Mouse (Mus musculus): ENCODE measurements around the gene Map4. TPM values are rescaled to one million over a fixed set of nuclear protein-coding genes. Genes with fewer than 3 reads are reported as not detected.

Map4 gene
- polyA plus RNA-seq (2015; fragmentation: Illumina TruSeq; extraction: RNeasy Lipid Tissue Mini Kit (QIAGEN cat#74804); ENCODE audit: insufficient read depth, low replicate concordance), result 71.3 TPM

DNA sequence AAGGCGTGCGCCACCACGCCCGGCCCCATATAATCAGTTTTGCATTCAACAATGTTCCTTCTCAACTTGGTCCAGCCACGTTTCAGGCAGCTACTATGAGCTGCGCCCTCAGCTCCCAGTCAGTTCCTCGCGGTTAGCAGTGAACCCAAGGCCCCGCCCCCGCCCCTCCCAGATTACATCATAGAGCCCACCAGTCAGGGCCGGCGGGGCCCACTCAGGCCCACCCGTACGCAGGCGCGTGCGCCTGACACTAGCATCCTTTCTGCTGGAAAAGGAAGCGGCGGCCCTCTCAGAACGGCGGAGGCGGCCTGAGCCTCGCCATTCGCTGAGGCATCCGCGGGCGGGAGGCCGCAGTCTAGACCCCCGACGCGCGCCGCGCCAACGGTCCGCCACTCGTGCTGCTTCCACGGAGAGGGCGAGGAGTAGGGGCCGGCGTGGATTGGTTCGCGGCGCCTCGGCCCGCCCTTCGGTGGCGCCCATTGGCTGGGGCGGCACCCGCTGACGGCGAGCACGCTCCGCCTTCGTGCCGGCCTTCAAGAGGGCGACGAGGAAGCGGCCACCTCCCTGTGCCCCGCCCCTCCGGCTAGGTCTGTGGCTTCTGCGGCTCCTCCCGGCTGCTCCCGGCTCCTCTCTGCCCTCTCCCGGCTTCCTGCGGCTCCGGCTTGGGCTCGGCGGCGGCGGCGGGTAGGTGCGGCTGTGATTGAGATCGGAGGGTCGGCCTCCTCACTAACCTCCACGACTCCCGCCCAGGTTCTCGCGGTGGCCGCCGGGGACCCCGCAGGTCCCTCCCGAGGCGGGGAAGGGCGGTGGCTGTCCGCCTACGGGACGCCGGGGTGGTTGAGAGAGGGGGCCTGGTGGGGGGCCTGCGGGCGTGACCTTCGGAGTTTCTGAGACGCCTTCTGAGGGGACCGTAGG is at the start of gene Map4:
Map4 (plus strand) TSS at position 204 of the 915 bp plus-strand sequence.

DNA sequence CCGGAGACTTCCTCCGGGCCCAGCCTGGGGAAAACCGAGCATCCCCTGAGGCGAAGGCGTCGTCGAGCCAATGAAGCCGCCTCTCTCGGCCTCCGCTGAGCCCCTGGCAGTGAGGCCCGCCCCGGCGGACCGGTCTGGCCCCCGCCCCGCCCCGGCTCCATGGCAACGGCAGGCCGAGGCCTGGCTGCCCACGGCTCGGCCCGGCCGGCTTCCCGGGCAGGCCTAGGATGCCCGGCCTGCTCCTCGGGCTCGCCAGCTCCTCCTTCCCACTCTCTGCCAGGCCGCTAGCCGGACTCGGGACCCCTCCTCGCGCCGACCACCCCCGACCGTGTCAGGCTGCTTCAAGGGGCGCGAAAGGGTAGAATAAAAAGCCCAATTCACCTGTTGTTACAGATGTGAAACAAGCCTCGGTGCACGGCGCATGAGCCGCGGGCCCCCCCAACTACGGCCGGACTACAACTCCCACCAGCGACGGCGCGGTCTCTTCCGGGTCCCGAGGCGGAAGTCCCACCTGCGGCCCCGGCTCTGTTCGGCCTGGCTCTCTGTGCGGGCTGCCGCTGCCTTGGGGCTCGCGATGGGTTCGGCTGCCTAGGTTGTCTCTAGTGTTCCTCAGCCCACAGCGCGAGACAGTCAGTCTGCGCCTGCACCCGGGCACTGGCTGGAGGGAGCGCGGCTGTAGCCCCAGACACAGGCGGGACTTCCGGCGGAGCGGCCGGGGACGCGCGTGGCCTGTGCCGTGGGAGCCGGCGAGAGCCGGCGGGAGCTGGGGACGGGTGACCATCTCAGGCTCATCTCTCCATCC is 185.9 kb downstream of the Map4 start, which contains the start of gene Smarcc1:
Smarcc1 (plus strand) TSS at position 732 of the 802 bp plus-strand sequence.

GRCm38 (mm10) chr9:110117779-110118139 is 186.5 kb downstream of the Map4 start, which contains the start of gene Dhx30:
Gene Dhx30 (minus strand): TSS chr9:110117830.

Other genes starting within 250 kb of the Map4 start
- gene Fbxw18, start 228.8 kb upstream of the Map4 start, polyA plus RNA-seq (2015; fragmentation: Illumina TruSeq; extraction: RNeasy Lipid Tissue Mini Kit (QIAGEN cat#74804); ENCODE audit: insufficient read depth, low replicate concordance), result 0.15 TPM
- not detected for gene Fbxw26, start 185.4 kb upstream of the Map4 start, polyA plus RNA-seq (2015; fragmentation: Illumina TruSeq; extraction: RNeasy Lipid Tissue Mini Kit (QIAGEN cat#74804); ENCODE audit: insufficient read depth, low replicate concordance)
- gene Fbxw27, start 140.8 kb upstream of the Map4 start, polyA plus RNA-seq (2015; fragmentation: Illumina TruSeq; extraction: RNeasy Lipid Tissue Mini Kit (QIAGEN cat#74804); ENCODE audit: insufficient read depth, low replicate concordance), result not detected
- gene Spink8, start 119.2 kb upstream of the Map4 start, polyA plus RNA-seq (2015; fragmentation: Illumina TruSeq; extraction: RNeasy Lipid Tissue Mini Kit (QIAGEN cat#74804); ENCODE audit: insufficient read depth, low replicate concordance), result not detected
- 13.1 TPM for gene Nme6, start 98.7 kb upstream of the Map4 start, polyA plus RNA-seq (2015; fragmentation: Illumina TruSeq; extraction: RNeasy Lipid Tissue Mini Kit (QIAGEN cat#74804); ENCODE audit: insufficient read depth, low replicate concordance)
- gene Camp, start 81.8 kb upstream of the Map4 start, polyA plus RNA-seq (2015; fragmentation: Illumina TruSeq; extraction: RNeasy Lipid Tissue Mini Kit (QIAGEN cat#74804); ENCODE audit: insufficient read depth, low replicate concordance), result 4.7 TPM
- 16.1 TPM for gene Cdc25a, start 55.9 kb upstream of the Map4 start, polyA plus RNA-seq (2015; fragmentation: Illumina TruSeq; extraction: RNeasy Lipid Tissue Mini Kit (QIAGEN cat#74804); ENCODE audit: insufficient read depth, low replicate concordance)
- gene Smarcc1, start 186.2 kb downstream of the Map4 start, polyA plus RNA-seq (2015; fragmentation: Illumina TruSeq; extraction: RNeasy Lipid Tissue Mini Kit (QIAGEN cat#74804); ENCODE audit: insufficient read depth, low replicate concordance), result 43.7 TPM
- gene Dhx30, start 186.4 kb downstream of the Map4 start, polyA plus RNA-seq (2015; fragmentation: Illumina TruSeq; extraction: RNeasy Lipid Tissue Mini Kit (QIAGEN cat#74804); ENCODE audit: insufficient read depth, low replicate concordance), result 44.1 TPM

Measured in spleen, adult 10 weeks (tissue).